Comparison of ENCODE assay signal across 8 mouse cellular contexts in the genomic region with DNA sequence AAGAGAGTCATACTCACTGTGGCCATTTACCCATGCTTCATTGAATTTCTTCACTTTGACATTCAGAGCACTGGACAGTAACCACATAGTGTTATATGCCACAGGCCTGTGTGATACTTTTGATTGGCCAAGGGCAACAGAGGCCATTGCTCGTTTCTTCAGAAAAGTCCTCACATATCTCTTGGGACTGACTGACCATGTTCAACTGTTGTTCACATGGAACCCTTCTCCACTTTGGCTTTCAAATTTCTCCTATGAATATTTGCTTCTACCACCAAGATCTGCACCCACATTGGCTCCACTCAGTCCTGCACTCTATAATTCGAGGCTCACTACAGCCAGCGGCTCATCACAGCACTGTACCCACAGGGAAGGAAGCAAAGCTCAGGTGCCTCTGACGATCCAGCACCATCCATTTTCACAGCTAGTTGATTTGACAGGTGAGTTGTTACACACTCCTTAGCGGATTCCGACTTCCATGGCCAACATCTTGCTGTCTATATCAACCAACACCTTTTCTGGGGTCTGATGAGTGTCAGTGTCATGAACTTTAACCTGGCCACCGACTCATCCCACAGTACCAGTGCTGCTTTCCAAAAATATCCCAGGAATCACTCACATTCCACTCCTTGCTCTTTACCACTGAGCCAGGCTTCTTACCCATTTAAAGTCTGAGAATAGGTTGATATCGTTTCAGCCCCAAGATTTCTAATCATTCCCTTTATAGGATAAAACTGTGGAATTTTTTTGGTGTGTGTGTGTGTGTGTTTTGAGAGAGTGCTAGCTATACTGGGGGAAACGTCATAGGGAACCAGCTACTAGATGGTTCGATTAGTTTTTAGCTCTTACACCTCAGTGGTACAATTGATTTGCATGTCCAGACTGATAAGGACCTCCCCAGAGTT.
A peak's percentile ranks its signal among the peaks of the same experiment; 100 is the strongest.
DNase-seq lines count a peak whose midpoint lies in the region; ATAC-seq lines count a peak whose summit lies in the region.

No protein-coding gene starts in this region.

- peak; percentile 65 for DNase-seq in right cerebral cortex, adult 18-20 months
- no peak for DNase-seq in right cerebral cortex, postnatal 36 days (ENCODE audit: low spot score in 2 of 2)
- DNase-seq in c-Kit-positive CD71-negative TER-119-negative erythroid progenitor cells, embryonic 14.5 days (ENCODE audit: low read depth) = peak; percentile 100
- DNase-seq in hindbrain, embryonic 14.5 days (ENCODE audit: low spot score) = peak; percentile 99
- peak; percentile 53 for DNase-seq in left cerebral cortex, postnatal 4 days
- DNase-seq in midbrain, embryonic 11.5 days (ENCODE audit: low spot score, missing footprints) = peak; percentile 99
- DNase-seq in spleen, postnatal 36 days (ENCODE audit: low spot score in 2 of 2) = peak; percentile 9 to 60

- peak; percentile 97 for ATAC-seq in forebrain, embryonic 16.5 days
- peak; percentile 97 for ATAC-seq in hindbrain, embryonic 14.5 days (ENCODE audit: low FRiP score)
- peak; percentile 100 for ATAC-seq in midbrain, embryonic 11.5 days (ENCODE audit: low FRiP score)

- no peaks in the 10 kb centered on the region for H3K4me1 ChIP-seq in forebrain, embryonic 16.5 days (replicated peaks; ENCODE audit: control insufficient read depth, insufficient read depth, low read length)
- no peaks in the 10 kb centered on the region for H3K4me1 ChIP-seq in hindbrain, embryonic 14.5 days (replicated peaks; ENCODE audit: control insufficient read depth, insufficient read depth, low read length)
- H3K4me1 ChIP-seq in midbrain, embryonic 11.5 days (ENCODE audit: control insufficient read depth, insufficient read depth, low read length) = no peaks in the 10 kb centered on the region

- peaks cover 19% of the 10 kb centered on the region for H3K9me3 ChIP-seq in forebrain, embryonic 16.5 days (ENCODE audit: control insufficient read depth, low read length)
- H3K9me3 ChIP-seq in hindbrain, embryonic 14.5 days (ENCODE audit: control insufficient read depth, low read length) = peaks cover 39% of the 10 kb centered on the region
- peaks cover 21% of the 10 kb centered on the region; the same call in 1 of the 2 replicates for H3K9me3 ChIP-seq in midbrain, embryonic 11.5 days (ENCODE audit: control insufficient read depth, low read length)

- H3K27me3 ChIP-seq in forebrain, embryonic 16.5 days (replicated peaks; ENCODE audit: control insufficient read depth, insufficient read depth, low read length) = no peaks in the 10 kb centered on the region
- no peaks in the 10 kb centered on the region for H3K27me3 ChIP-seq in hindbrain, embryonic 14.5 days (ENCODE audit: control insufficient read depth, insufficient read depth, low read length)
- H3K27me3 ChIP-seq in midbrain, embryonic 11.5 days (ENCODE audit: control insufficient read depth, insufficient read depth, low read length) = no peaks in the 10 kb centered on the region

- H3K36me3 ChIP-seq in forebrain, embryonic 16.5 days (ENCODE audit: control insufficient read depth, insufficient read depth) = no peaks in the 10 kb centered on the region
- H3K36me3 ChIP-seq in hindbrain, embryonic 14.5 days (replicated peaks; ENCODE audit: control insufficient read depth, insufficient read depth) = no peaks in the 10 kb centered on the region
- H3K36me3 ChIP-seq in midbrain, embryonic 11.5 days (ENCODE audit: control insufficient read depth, insufficient read depth, low read length) = no peaks in the 10 kb centered on the region

- 69% methylated on average over 10 of the region's 10 CpGs for WGBS in forebrain, embryonic 16.5 days
- WGBS in hindbrain, embryonic 14.5 days = 73% methylated on average over 10 of the region's 10 CpGs
- 70% methylated on average over 10 of the region's 10 CpGs for WGBS in midbrain, embryonic 11.5 days

- intact Hi-C loops in left cerebral cortex, postnatal 4 days (cut with DNase I) = no loop called here

- H3K9ac ChIP-seq in forebrain, embryonic 16.5 days (replicated peaks; ENCODE audit: low read depth, low read length) = no peak overlapping the region
- H3K9ac ChIP-seq in hindbrain, embryonic 14.5 days = no peak overlapping the region
- no peak overlapping the region for H3K9ac ChIP-seq in midbrain, embryonic 11.5 days (ENCODE audit: low read length)

- H3K27ac ChIP-seq in forebrain, embryonic 16.5 days (ENCODE audit: low read length) = no peak overlapping the region
- H3K27ac ChIP-seq in hindbrain, embryonic 14.5 days = no peak overlapping the region
- H3K27ac ChIP-seq in midbrain, embryonic 11.5 days (ENCODE audit: low read depth, low read length) = no peak overlapping the region

- no peak overlapping the region for H3K4me2 ChIP-seq in forebrain, embryonic 16.5 days (ENCODE audit: low read length)
- no peak overlapping the region for H3K4me2 ChIP-seq in hindbrain, embryonic 14.5 days (replicated peaks)
- H3K4me2 ChIP-seq in midbrain, embryonic 11.5 days = no peak overlapping the region

- H3K4me3 ChIP-seq in forebrain, embryonic 16.5 days (replicated peaks; ENCODE audit: low read length) = no peak overlapping the region
- H3K4me3 ChIP-seq in hindbrain, embryonic 14.5 days (replicated peaks; ENCODE audit: low read length) = no peak overlapping the region
- no peak overlapping the region for H3K4me3 ChIP-seq in midbrain, embryonic 11.5 days (ENCODE audit: low read depth, low read length)

Comparison
In these comparisons a context has a peak if more than half of its experiments do, and no peak if none do; other contexts are left out.
1. DNase-seq: peak in right cerebral cortex, adult 18-20 months (single experiment), c-Kit-positive CD71-negative TER-119-negative erythroid progenitor cells, embryonic 14.5 days (single experiment), hindbrain, embryonic 14.5 days (single experiment), left cerebral cortex, postnatal 4 days (single experiment), midbrain, embryonic 11.5 days (single experiment) and spleen, postnatal 36 days (2 of 2); none in right cerebral cortex, postnatal 36 days (0 of 2).
2. Peak in every context shown above with its lines, with median percentiles within 50 percentile points of each other: ATAC-seq.